In genomic region chr17:8991160-8991559, GRCm38 (mm10) we compare ENCODE assay signal across 8 mouse cellular contexts. TPM values are rescaled to one million over a fixed set of nuclear protein-coding genes. Genes with fewer than 3 reads are reported as not detected.
DNase-seq lines count a peak whose midpoint lies in the region; ATAC-seq and TF ChIP-seq lines count a peak whose summit lies in the region.
"Had no signal": no experiment of that assay in that cellular context is flagged by ENCODE, and none has a peak within 500 bp of the region (broad histone marks: within the 10 kb centered on the region; RNA-seq: fewer than 3 reads in every experiment).

No protein-coding gene starts in this region.

- H3K27me3 ChIP-seq in kidney, postnatal 0 days (ENCODE audit: insufficient read depth, low read length), result no peaks in the 10 kb centered on the region
- H3K27me3 ChIP-seq in kidney, embryonic 14.5 days (ENCODE audit: control insufficient read depth, insufficient read depth, low read length), result no peaks in the 10 kb centered on the region
- H3K27me3 ChIP-seq: embryonic facial prominence, embryonic 12.5 days had no signal

- no peak overlapping the region for H3K27ac ChIP-seq in kidney, postnatal 0 days
- H3K27ac ChIP-seq in kidney, embryonic 14.5 days (ENCODE audit: low read depth, low read length), result no peak overlapping the region
- H3K27ac ChIP-seq: embryonic facial prominence, embryonic 12.5 days had no signal

- H3K9ac ChIP-seq in kidney, postnatal 0 days (ENCODE audit: low read depth, low read length), result no peak overlapping the region
- H3K9ac ChIP-seq in kidney, embryonic 14.5 days (ENCODE audit: low read depth, low read length), result no peak overlapping the region
- H3K9ac ChIP-seq: embryonic facial prominence, embryonic 12.5 days had no signal

- H3K4me3 ChIP-seq in kidney, postnatal 0 days (replicated peaks; ENCODE audit: low read depth, low read length), result no peak overlapping the region
- no peak overlapping the region for H3K4me3 ChIP-seq in kidney, embryonic 14.5 days (ENCODE audit: low read length)
- H3K4me3 ChIP-seq: embryonic facial prominence, embryonic 12.5 days had no signal

- no peak overlapping the region for H3K4me2 ChIP-seq in kidney, postnatal 0 days (ENCODE audit: low read length)
- no peak overlapping the region for H3K4me2 ChIP-seq in kidney, embryonic 14.5 days (replicated peaks; ENCODE audit: low read depth, low read length)
- H3K4me2 ChIP-seq: embryonic facial prominence, embryonic 12.5 days had no signal

- no peak for ATAC-seq in kidney, postnatal 0 days (replicated peaks; ENCODE audit: low FRiP score, low read depth)
- no peak for ATAC-seq in kidney, embryonic 14.5 days (ENCODE audit: low FRiP score, low TSS enrichment)

- peaks cover 10% of the 10 kb centered on the region; the same call in 1 of the 2 replicates for H3K4me1 ChIP-seq in kidney, postnatal 0 days (replicated peaks; ENCODE audit: insufficient read depth, low read length)
- no peaks in the 10 kb centered on the region for H3K4me1 ChIP-seq in kidney, embryonic 14.5 days (ENCODE audit: control insufficient read depth, insufficient read depth, low read length)

- 31% methylated on average over 8 of the region's 8 CpGs for WGBS in kidney, postnatal 0 days
- 24% methylated on average over 8 of the region's 8 CpGs for WGBS in kidney, embryonic 14.5 days

- no peaks in the 10 kb centered on the region for H3K9me3 ChIP-seq in kidney, postnatal 0 days (replicated peaks; ENCODE audit: low read length)
- H3K9me3 ChIP-seq in kidney, embryonic 14.5 days (ENCODE audit: control insufficient read depth, low read length), result no peaks in the 10 kb centered on the region
- H3K9me3 ChIP-seq: embryonic facial prominence, embryonic 12.5 days had no signal

- TF ChIP-seq CTCF in kidney, postnatal 0 days (IDR thresholded peaks at IDR 0.05; ENCODE audit: low read depth), result peak; percentile 54; the same call in 1 of the 2 replicates

- H3K36me3 ChIP-seq in kidney, postnatal 0 days (ENCODE audit: insufficient read depth, low read length), result no peaks in the 10 kb centered on the region
- H3K36me3 ChIP-seq in kidney, embryonic 14.5 days (ENCODE audit: control insufficient read depth, insufficient read depth, low read length), result no peaks in the 10 kb centered on the region

- no peak for DNase-seq in kidney, postnatal 0 days (ENCODE audit: low spot score)
- DNase-seq in CD8-positive naive resting alpha-beta T cell, adult 2 months (ENCODE audit: low read depth in 2 of 2, low spot score in 2 of 2), result peak; percentile 22 to 39
- peak; percentile 20 for DNase-seq in T-cell, adult 2 months (ENCODE audit: low spot score)
- peak; percentile 45 for DNase-seq in lung, postnatal 10 days
- peak; percentile 58 to 63 for DNase-seq in thymus, postnatal 36 days
- DNase-seq in urinary bladder, postnatal 4 days (ENCODE audit: low spot score in 2 of 2), result no peak

RNA-seq across cellular contexts. Expression of gene 1700010I14Rik, which starts 3.0 kb away (rescaled TPM):
- 1.9 and 2.1 TPM in 2 replicates for polyA plus RNA-seq in kidney, postnatal 0 days (2015; fragmentation: Nextera tagmentation; extraction: Ambion mirVana)
- polyA plus RNA-seq in kidney, embryonic 14.5 days (2014; fragmentation: Nextera tagmentation; extraction: Ambion mirVana), result 2.5 and 2.8 TPM in 2 replicates

Comparison
In these comparisons a context has a peak if more than half of its experiments do, and no peak if none do; other contexts are left out.
1. DNase-seq: peak in CD8-positive naive resting alpha-beta T cell, adult 2 months (2 of 2), T-cell, adult 2 months (single experiment), lung, postnatal 10 days (single experiment) and thymus, postnatal 36 days (2 of 2); none in kidney, postnatal 0 days (single experiment) and urinary bladder, postnatal 4 days (0 of 2).